Mouse (Mus musculus) cerebellum, adult 2 months (tissue): ENCODE measurements around the gene Fam120a.

Experiments
- CTCF ChIP-seq: fragments of 200-500 bp; IDR thresholded peaks from 2 replicates; pipeline ENCODE4 v1.5.1; 2011; ENCODE audit warnings: low read depth, mild to moderate bottlenecking, control low read depth, low read length, moderate library complexity, borderline replicate concordance; ENCODE audit not compliant: insufficient read depth
- POLR2A ChIP-seq: fragments of 200-500 bp; IDR thresholded peaks from 2 replicates; pipeline ENCODE4 v1.6.1; 2011; ENCODE audit warnings: low read length, control low read depth, borderline replicate concordance; ENCODE audit not compliant: insufficient read depth

DNA sequence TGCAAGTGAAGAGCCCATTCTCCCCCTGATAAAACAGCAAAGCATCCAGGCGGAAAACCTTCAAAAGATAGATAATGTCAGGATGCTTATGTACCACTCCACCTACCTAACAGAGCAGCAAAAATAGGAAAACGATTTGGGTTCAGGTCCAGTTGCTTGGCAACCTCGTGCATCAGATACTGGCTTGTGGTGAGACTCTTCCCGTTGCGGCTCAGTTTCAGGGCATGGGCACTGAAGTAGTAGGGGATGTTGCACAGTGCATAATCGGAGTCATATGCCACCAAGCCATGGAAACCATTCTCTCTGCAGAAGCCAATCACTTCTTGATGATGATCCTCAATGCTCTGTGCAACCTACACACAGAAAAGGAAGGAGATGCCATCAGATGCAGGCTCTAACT, 18.9 kb downstream of the Fam120a start:
- no peak for TF ChIP-seq CTCF
- TF ChIP-seq POLR2A, result no peak
